Mouse (Mus musculus) urinary bladder, postnatal 0 days (tissue): ENCODE measurements around the gene Cited2. TPM values are rescaled to one million over a fixed set of nuclear protein-coding genes. Genes with fewer than 3 reads are reported as not detected.

Source experiments
- polyA plus RNA-seq: library from polyadenylated mRNA; unstranded; fragments of >200 nt; fragmentation: Nextera tagmentation; extraction: Ambion mirVana; gene quantifications from 2 replicates; pipeline ENCODE4 v1.2.1, GENCODE M21; 2015

Gene Cited2
- 15.6 and 17.6 TPM in 2 replicates for polyA plus RNA-seq

DNA sequence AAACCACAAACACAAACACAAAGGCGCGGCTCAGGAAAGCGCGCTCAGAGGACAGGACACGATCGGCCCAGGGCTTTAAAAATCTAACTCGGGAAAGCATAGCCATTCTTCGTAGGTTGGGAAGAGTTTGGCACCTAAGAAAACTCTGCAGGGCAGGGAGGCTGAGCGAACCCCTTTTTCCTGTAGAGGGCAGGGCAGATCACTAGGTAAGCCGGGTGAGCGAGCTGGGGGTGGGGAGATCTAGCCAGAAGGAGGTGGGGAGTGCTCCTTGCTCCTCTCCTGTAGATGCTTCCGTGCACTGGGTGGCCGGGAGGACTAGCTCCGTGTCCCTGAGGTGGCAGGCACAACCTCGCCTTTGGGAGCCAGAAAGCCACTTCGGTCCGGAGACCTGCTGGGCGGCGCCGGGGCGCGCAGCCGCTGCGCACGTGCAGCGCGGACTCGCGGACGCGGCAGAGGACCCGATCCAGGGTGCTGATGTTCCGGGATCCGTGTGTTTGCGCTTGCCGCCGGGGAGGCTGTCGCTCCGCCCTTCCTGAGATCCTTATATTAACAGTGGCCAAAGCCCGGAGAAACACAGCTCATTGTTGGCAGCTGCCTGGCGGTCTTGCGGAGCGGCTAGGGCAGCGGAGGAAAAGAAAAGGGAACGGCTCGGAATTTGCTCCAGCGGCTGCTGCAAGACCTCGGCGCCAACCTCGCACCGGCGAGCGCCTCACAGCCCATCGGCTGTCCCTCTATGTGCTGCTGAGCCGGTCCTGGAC, at the start of gene Cited2:
Cited2 (plus strand) TSS at position 566 of the 758 bp plus-strand sequence.

Other genes with a start within 250 kb of the Cited2 start
- gene Txlnb, start 73.0 kb downstream of the Cited2 start, polyA plus RNA-seq, result 0.27 and 0.55 TPM in 2 replicates
- 5.2 and 6.4 TPM in 2 replicates for gene Heca, start 224.8 kb downstream of the Cited2 start, polyA plus RNA-seq